Mouse (Mus musculus): Measurements from ENCODE around the gene Gmppb. TPM values are rescaled to one million over a fixed set of nuclear protein-coding genes. Genes with fewer than 3 reads are reported as not detected.

Gene Gmppb
- polyA plus RNA-seq (2015; fragmentation: Nextera tagmentation; extraction: Ambion mirVana), result 21.2 and 23.7 TPM in 2 replicates

DNA sequence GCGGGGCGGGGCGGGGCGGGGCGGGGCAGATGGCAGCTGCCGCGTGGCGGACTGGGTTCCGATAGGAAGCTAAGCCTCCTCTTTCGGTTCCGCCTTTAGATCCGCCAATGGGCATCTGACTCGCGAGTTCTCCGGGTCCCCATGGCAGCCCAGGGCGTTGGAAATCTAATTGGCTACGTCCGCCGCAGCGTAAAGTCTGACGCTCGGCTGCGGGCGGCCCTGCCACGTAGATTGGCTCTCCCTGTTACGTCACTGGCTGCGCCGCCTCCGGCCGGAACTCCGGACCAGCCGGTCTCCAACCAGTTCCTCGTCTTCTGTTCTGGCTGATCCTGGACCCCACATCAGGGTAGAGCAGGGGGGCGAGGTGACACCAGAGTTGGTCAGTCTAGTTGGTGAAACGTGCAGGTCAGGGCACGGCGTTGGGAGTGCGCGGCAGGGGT, at the start of gene Gmppb:
TSS of gene Gmppb (plus strand) at position 227 of the 440 bp plus-strand sequence.

DNA sequence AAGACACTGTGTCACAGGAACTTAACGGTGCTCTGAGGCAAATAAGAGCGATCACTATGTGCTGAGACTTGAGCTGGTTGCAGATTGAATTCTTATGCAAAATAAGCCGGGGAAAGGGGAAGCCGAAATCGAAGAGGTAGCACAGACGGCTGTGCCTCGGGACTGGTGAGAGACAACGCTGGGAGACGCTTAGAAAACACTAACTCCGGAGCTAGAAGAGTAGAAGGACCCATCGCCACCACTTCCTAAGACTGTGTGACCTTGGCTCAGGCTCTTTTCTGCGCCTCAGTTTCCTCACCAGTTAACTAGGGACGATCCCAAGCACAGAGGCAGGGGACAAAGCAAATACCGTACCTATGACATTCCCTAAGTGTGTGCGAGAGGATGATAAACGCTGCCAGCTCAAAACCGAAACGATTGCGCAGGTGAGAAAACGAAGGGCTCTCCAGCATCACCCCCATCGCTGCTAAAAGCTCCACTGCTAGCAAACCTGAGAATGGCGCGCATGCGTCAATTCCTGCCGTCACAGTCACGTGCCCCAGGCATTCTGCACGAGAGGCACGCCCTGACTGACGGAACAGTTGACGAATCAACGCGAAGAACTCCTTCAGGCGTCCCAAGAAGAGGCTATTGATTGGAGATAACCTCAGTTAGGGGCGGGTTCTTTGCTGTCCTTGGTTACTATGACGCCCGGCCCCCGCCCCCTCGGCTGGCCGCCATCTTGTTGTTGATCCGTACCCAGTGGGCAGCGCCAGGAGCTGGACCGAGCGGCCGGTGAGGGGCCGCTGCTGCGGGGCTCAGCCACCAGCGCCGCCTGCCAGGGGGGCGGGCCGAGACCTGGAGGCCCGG, 46.9 kb upstream of the Gmppb start, which contains the start of gene Ip6k1:
TSS of gene Ip6k1 (plus strand) at position 580 of the 849 bp plus-strand sequence.

DNA sequence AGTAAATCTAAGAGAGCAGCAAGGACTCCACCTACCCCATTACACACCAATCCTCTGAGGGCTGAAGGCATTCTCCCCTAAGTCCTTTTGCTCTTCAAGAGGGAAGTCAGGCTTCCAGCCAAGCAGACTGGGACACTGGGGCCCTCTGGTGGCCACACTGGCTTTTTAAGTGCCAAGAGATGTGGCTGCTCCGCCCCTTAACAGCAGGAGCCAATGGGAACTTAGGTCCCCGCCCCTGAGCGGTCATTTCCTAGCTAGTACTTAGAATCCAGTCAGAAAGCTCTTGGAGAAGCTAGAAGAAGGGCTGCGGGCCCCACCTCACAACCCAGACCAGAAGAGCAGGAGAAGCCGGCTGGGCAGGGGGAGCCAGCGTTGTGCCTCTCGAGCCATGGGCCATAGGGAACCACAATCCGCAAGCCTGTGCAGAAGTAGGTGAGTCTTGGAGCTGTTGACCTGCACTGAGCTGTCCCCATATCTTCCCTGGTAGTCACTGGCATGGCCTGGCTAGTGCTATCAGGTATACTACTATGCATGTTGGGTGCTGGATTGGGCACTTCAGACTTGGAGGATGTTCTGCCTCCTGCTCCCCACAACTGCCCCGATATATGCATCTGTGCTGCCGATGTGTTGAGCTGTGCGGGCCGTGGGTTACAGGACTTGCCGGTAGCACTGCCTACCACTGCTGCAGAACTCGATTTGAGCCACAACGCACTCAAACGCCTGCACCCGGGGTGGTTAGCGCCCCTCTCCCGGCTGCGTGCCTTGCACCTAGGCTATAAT, 4.0 kb downstream of the Gmppb start, which contains the start of gene Amigo3:
TSS of gene Amigo3 (plus strand) at position 275 of the 780 bp plus-strand sequence.

DNA sequence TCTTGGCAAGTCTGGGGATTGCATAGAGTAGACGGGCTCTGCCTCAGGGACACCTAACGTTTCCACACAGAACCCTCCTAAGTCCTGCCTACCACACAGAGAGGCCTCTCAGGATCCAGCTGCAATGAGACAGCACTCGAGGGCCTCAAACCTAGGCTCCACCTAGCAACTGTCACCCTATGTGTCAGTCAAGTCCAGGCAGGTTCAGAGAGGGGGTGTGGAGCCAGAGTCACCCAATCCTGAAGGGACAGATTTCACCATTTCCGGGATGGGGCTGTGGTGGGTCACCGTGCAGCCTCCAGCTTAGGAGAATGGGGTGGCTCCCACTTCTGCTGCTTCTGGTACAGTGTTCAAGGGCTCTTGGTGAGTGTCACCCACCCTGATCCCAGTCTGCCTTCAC, 31.1 kb downstream of the Gmppb start, which contains the start of gene Mst1:
TSS of gene Mst1 (plus strand) at position 269 of the 400 bp plus-strand sequence.

DNA sequence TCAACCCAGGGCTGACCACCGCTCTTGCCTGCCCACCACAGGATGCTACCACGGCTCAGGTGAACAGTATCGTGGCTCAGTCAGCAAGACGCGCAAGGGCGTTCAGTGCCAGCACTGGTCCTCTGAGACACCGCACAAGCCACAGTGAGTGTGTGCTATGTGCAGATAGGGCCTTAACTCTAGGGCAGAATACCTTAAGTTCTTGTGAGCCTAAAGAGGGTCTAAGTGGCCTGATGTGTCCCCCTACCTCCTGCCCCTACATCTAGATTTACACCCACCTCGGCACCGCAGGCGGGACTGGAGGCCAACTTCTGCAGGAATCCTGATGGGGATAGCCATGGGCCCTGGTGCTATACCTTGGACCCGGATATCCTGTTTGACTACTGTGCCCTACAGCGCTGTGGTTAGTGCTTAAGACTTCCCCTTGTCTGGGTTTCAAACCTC, 34.0 kb downstream of the Gmppb start, which contains the start of gene Rnf123:
TSS of gene Rnf123 (minus strand) at position 359 of the 444 bp plus-strand sequence.

DNA sequence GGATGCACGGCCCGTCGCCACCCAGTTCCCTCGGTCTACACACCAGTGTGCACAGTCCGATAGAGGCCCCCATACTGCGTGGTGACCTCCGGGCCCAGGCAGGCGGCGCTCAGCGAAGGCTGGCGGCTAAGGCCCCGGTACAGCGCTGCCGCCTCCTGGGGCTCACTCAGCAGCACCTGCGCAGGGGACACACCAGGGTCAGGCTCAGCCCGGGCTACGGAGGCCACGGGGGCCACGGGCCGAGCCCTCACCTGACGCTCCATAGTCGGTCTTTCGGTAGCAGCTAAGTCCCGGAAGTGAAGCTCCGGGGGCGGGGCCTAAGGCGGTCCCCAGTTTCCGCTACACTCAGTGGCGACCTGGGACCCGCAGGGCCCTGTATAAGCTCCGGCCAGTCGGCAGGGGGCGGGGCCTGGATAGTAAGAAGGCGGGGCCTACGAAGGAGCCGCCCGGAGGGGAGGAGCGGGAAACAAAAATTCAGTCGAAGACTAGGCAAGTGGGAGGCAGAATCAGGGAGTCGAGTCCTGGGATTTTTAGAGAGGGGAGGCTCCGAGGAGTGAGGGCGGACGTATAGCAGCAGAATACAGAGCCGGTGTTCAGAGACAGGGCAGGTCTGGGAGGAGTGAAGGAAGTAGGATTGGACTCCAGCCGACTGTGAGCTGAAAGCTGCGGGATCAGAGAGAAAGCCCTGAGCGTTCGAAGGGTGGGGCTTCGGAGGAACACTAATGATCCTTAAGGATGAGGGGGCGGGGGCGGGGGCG, 45.3 kb downstream of the Gmppb start, which contains the start of gene Apeh:
TSS of gene Apeh (minus strand) at position 423 of the 758 bp plus-strand sequence.

Small RNAs within 50 kb of the gene (microRNA-seq; reads per million reads assigned to microRNA genes)
- gene Mir7088, result not detected

Other genes starting within 250 kb of the Gmppb start
- gene Rbm6, start 176.0 kb upstream of the Gmppb start, polyA plus RNA-seq (2015; fragmentation: Nextera tagmentation; extraction: Ambion mirVana), result 50.8 and 55.7 TPM in 2 replicates
- gene Mon1a, start 161.1 kb upstream of the Gmppb start, polyA plus RNA-seq (2015; fragmentation: Nextera tagmentation; extraction: Ambion mirVana), result 13.8 and 15.2 TPM in 2 replicates
- 1.4 and 1.6 TPM in 2 replicates for gene Mst1r, start 142.4 kb upstream of the Gmppb start, polyA plus RNA-seq (2015; fragmentation: Nextera tagmentation; extraction: Ambion mirVana)
- gene Actl11, start 120.8 kb upstream of the Gmppb start, polyA plus RNA-seq (2015; fragmentation: Nextera tagmentation; extraction: Ambion mirVana), result not detected in 2 replicates
- gene Camkv, start 113.6 kb upstream of the Gmppb start, polyA plus RNA-seq (2015; fragmentation: Nextera tagmentation; extraction: Ambion mirVana), result 83.3 and 101 TPM in 2 replicates
- gene Traip, start 99.1 kb upstream of the Gmppb start, polyA plus RNA-seq (2015; fragmentation: Nextera tagmentation; extraction: Ambion mirVana), result 5.1 and 7.6 TPM in 2 replicates
- gene Uba7, start 73.7 kb upstream of the Gmppb start, polyA plus RNA-seq (2015; fragmentation: Nextera tagmentation; extraction: Ambion mirVana), result 8.6 and 10.5 TPM in 2 replicates
- gene Gm20661, start 66.2 kb upstream of the Gmppb start, polyA plus RNA-seq (2015; fragmentation: Nextera tagmentation; extraction: Ambion mirVana), result 0.36 and 0.93 TPM in 2 replicates
- 19.8 and 20.4 TPM in 2 replicates for gene Inka1, start 63.4 kb upstream of the Gmppb start, polyA plus RNA-seq (2015; fragmentation: Nextera tagmentation; extraction: Ambion mirVana)
- gene Cdhr4, start 56.7 kb upstream of the Gmppb start, polyA plus RNA-seq (2015; fragmentation: Nextera tagmentation; extraction: Ambion mirVana), result 1.2 and 2.5 TPM in 2 replicates
- 0.74 and 0.92 TPM in 2 replicates for gene Gm20662, start 52.9 kb upstream of the Gmppb start, polyA plus RNA-seq (2015; fragmentation: Nextera tagmentation; extraction: Ambion mirVana)
- 76.1 and 83.1 TPM in 2 replicates for gene Ip6k1, start 46.7 kb upstream of the Gmppb start, polyA plus RNA-seq (2015; fragmentation: Nextera tagmentation; extraction: Ambion mirVana)
- 1.9 and 2.3 TPM in 2 replicates for gene Amigo3, start 3.9 kb downstream of the Gmppb start, polyA plus RNA-seq (2015; fragmentation: Nextera tagmentation; extraction: Ambion mirVana)
- 0.25 TPM in 1 of 2 replicates, not detected in the other for gene Mst1, start 31.2 kb downstream of the Gmppb start, polyA plus RNA-seq (2015; fragmentation: Nextera tagmentation; extraction: Ambion mirVana)
- gene Rnf123, start 34.1 kb downstream of the Gmppb start, polyA plus RNA-seq (2015; fragmentation: Nextera tagmentation; extraction: Ambion mirVana), result 32.1 and 42.2 TPM in 2 replicates
- gene Apeh, start 45.4 kb downstream of the Gmppb start, polyA plus RNA-seq (2015; fragmentation: Nextera tagmentation; extraction: Ambion mirVana), result 43.7 and 50.4 TPM in 2 replicates
- 8.2 and 11.6 TPM in 2 replicates for gene Bsn, start 141.1 kb downstream of the Gmppb start, polyA plus RNA-seq (2015; fragmentation: Nextera tagmentation; extraction: Ambion mirVana)
- gene Dag1, start 214.7 kb downstream of the Gmppb start, polyA plus RNA-seq (2015; fragmentation: Nextera tagmentation; extraction: Ambion mirVana), result 74.1 and 75.7 TPM in 2 replicates
- 112 and 121 TPM in 2 replicates for gene Nicn1, start 241.2 kb downstream of the Gmppb start, polyA plus RNA-seq (2015; fragmentation: Nextera tagmentation; extraction: Ambion mirVana)
- gene Amt, start 247.6 kb downstream of the Gmppb start, polyA plus RNA-seq (2015; fragmentation: Nextera tagmentation; extraction: Ambion mirVana), result 30.6 and 33.3 TPM in 2 replicates